Mouse (Mus musculus) stomach, embryonic 14.5 days (tissue): ENCODE data around the gene Cox5a. TPM values are rescaled to one million over a fixed set of nuclear protein-coding genes. Genes with fewer than 3 reads are reported as not detected.

Experiments used
- ATAC-seq: fragments of 200-750 bp; cut with Nextera tagmentation; 2 replicates; pipeline ENCODE4 v1.8.0; 2017; ENCODE audit warnings: low read depth, moderate TSS enrichment; ENCODE audit not compliant: insufficient number of reproducible peaks, insufficient read depth, low FRiP score
- H3K27ac ChIP-seq: fragments of 300-500 bp; sonication (generic); 2 replicates; pipeline ENCODE4 v1.5.1; 2014; ENCODE audit warnings: mild to moderate bottlenecking, low read length, moderate library complexity, mixed read lengths
- H3K27me3 ChIP-seq: fragments of 300-500 bp; sonication (generic); 2 replicates; pipeline ENCODE4 v1.6.1; 2014; ENCODE audit warnings: low read length, control low read depth, mixed read lengths; ENCODE audit not compliant: control insufficient read depth, insufficient read depth
- H3K36me3 ChIP-seq: fragments of 300-500 bp; sonication (generic); 2 replicates; pipeline ENCODE4 v1.6.1; 2014; ENCODE audit warnings: mild to moderate bottlenecking, control low read depth, low read length, moderate library complexity, mixed read lengths; ENCODE audit not compliant: control insufficient read depth, insufficient read depth
- H3K4me1 ChIP-seq: fragments of 300-500 bp; sonication (generic); 2 replicates; pipeline ENCODE4 v1.6.1; 2014; ENCODE audit warnings: low read length, control low read depth, mixed read lengths; ENCODE audit not compliant: control insufficient read depth, insufficient read depth
- H3K4me2 ChIP-seq: fragments of 300-500 bp; sonication (generic); replicated peaks from 2 replicates; pipeline ENCODE4 v1.6.1; 2014; ENCODE audit warnings: low read depth, low read length, control low read depth
- H3K4me3 ChIP-seq: fragments of 300-500 bp; sonication (generic); 2 replicates; pipeline ENCODE4 v1.5.1; 2014; ENCODE audit warnings: low read depth, low read length, control low read depth
- H3K9ac ChIP-seq: fragments of 300-500 bp; sonication (generic); replicated peaks from 2 replicates; pipeline ENCODE4 v1.6.1; 2014; ENCODE audit warnings: low read depth, mild to moderate bottlenecking, control low read depth, low read length, moderate library complexity, mixed read lengths
- H3K9me3 ChIP-seq: fragments of 300-500 bp; sonication (generic); 2 replicates; pipeline ENCODE4 v1.6.1; 2016; ENCODE audit warnings: low read depth, low read length, control low read depth; ENCODE audit not compliant: control insufficient read depth
- WGBS: fragments of 180-500 bp; shearing (Covaris S2); extraction: QIAGEN DNeasy Blood & Tissue Kit; methylation state at CpG from one replicate; pipeline ENCODE4 v1.1.7; 2014; 5-methylcytosine and 5-hydroxymethylcytosine counted together
- polyA plus RNA-seq: library from polyadenylated mRNA; unstranded; fragments of >200 nt; fragmentation: Nextera tagmentation; extraction: Ambion mirVana; gene quantifications from 2 replicates; pipeline ENCODE4 v1.2.1, GENCODE M21; 2014

The Cox5a gene
- polyA plus RNA-seq, 1 experiment from 2014 or later: 525 TPM

- H3K27ac ChIP-seq: peak overlapping the region; percentile 48; the same call in 1 of the 2 replicates
- H3K36me3 ChIP-seq: no peaks in the 10 kb centered on the region
- no peaks in the 10 kb centered on the region for H3K9me3 ChIP-seq
- H3K4me2 ChIP-seq: peak overlapping the region; percentile 83
- peaks cover 27% of the 10 kb centered on the region for H3K4me1 ChIP-seq
- 28% methylated on average over 7 of the region's 7 CpGs for WGBS
- H3K27me3 ChIP-seq: no peaks in the 10 kb centered on the region
- ATAC-seq: no peak
- H3K4me3 ChIP-seq: peak overlapping the region; percentile 50
- peak overlapping the region; percentile 15 for H3K9ac ChIP-seq
Observed at GRCm38 (mm10) chr9:57560263-57560662, 39.2 kb downstream of the Cox5a start.

- no peaks in the 10 kb centered on the region for H3K27me3 ChIP-seq
- peaks cover 32% of the 10 kb centered on the region for H3K4me1 ChIP-seq
- 1% methylated on average over 37 of the region's 37 CpGs for WGBS
- H3K9ac ChIP-seq: peak within 1 kb of the TSS; percentile 15
- H3K9me3 ChIP-seq: no peaks in the 10 kb centered on the region
- peak; percentile 98 for ATAC-seq
- peak within 1 kb of the TSS; percentile 50 for H3K4me3 ChIP-seq
- peak within 1 kb of the TSS; percentile 83 for H3K4me2 ChIP-seq
- peak within 1 kb of the TSS; percentile 82; the same call in 1 of the 2 replicates for H3K27ac ChIP-seq
- H3K36me3 ChIP-seq: no peaks in the 10 kb centered on the region
Observed at GRCm38 (mm10) chr9:57560861-57561710, 40.0 kb downstream of the Cox5a start, which contains the start of gene Scamp2. TSS of gene Scamp2 (plus strand) at chr9:57560943.

GRCm38 (mm10) chr9:57561711-57562099 lies 40.6 kb downstream of the Cox5a start:
- no peaks in the 10 kb centered on the region for H3K36me3 ChIP-seq
- WGBS: 78% methylated on average over 13 of the region's 13 CpGs
- no peaks in the 10 kb centered on the region for H3K9me3 ChIP-seq
- H3K4me1 ChIP-seq: peaks cover 34% of the 10 kb centered on the region
- ATAC-seq: no peak
- peak overlapping the region; percentile 82; the same call in 1 of the 2 replicates for H3K27ac ChIP-seq
- H3K4me3 ChIP-seq: peak overlapping the region; percentile 50
- H3K27me3 ChIP-seq: no peaks in the 10 kb centered on the region
- H3K9ac ChIP-seq: no peak overlapping the region
- H3K4me2 ChIP-seq: peak overlapping the region; percentile 83

- peak overlapping the region; percentile 83 for H3K4me2 ChIP-seq
- H3K27me3 ChIP-seq: no peaks in the 10 kb centered on the region
- H3K9me3 ChIP-seq: no peaks in the 10 kb centered on the region
- H3K4me1 ChIP-seq: peaks cover 40% of the 10 kb centered on the region
- peak overlapping the region; percentile 4; the same call in 1 of the 2 replicates for H3K4me3 ChIP-seq
- ATAC-seq: peak; percentile 70; the same call in 1 of the 2 replicates
- WGBS: 50% methylated on average over 4 of the region's 4 CpGs
- H3K36me3 ChIP-seq: no peaks in the 10 kb centered on the region; the same call in 1 of the 2 replicates
- H3K27ac ChIP-seq: peak overlapping the region; percentile 82
- no peak overlapping the region for H3K9ac ChIP-seq
Observed at GRCm38 (mm10) chr9:57562896-57563372, 41.9 kb downstream of the Cox5a start.

DNA sequence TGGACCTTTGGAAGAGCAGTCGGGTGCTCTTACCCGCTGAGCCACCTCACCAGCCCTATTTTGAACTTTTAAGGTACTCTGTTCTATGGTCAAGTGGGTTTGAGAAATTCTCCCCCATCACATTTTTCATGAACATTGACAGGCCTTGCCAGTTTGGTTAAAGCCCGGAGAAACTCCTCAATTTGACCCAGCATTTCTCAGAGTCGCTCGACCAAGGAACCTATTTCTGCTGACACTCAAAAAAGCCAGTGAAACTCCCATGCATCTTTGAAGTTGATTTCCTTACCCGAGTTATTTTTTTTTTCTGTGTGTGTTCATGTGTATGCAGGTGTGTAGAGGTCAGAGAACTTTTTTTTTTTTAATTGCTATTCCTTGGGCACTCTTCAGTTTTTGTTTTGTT lies 43.5 kb downstream of the Cox5a start:
- no peak overlapping the region for H3K9ac ChIP-seq
- no peaks in the 10 kb centered on the region for H3K27me3 ChIP-seq
- H3K27ac ChIP-seq: no peak overlapping the region
- H3K4me1 ChIP-seq: peaks cover 40% of the 10 kb centered on the region
- 84% methylated on average over 6 of the region's 6 CpGs for WGBS
- H3K4me3 ChIP-seq: no peak overlapping the region
- peaks cover 11% of the 10 kb centered on the region; the same call in 1 of the 2 replicates for H3K36me3 ChIP-seq
- H3K9me3 ChIP-seq: no peaks in the 10 kb centered on the region
- ATAC-seq: no peak
- H3K4me2 ChIP-seq: no peak overlapping the region

GRCm38 (mm10) chr9:57565741-57566221 lies 44.7 kb downstream of the Cox5a start:
- WGBS: 37% methylated on average over 10 of the region's 10 CpGs
- ATAC-seq: no peak
- peaks cover 35% of the 10 kb centered on the region for H3K4me1 ChIP-seq
- no peak overlapping the region for H3K4me2 ChIP-seq
- no peak overlapping the region for H3K4me3 ChIP-seq
- H3K9me3 ChIP-seq: no peaks in the 10 kb centered on the region
- peaks cover 12% of the 10 kb centered on the region; the same call in 1 of the 2 replicates for H3K36me3 ChIP-seq
- H3K27ac ChIP-seq: peak overlapping the region; percentile 46; the same call in 1 of the 2 replicates
- no peaks in the 10 kb centered on the region for H3K27me3 ChIP-seq
- H3K9ac ChIP-seq: no peak overlapping the region

DNA sequence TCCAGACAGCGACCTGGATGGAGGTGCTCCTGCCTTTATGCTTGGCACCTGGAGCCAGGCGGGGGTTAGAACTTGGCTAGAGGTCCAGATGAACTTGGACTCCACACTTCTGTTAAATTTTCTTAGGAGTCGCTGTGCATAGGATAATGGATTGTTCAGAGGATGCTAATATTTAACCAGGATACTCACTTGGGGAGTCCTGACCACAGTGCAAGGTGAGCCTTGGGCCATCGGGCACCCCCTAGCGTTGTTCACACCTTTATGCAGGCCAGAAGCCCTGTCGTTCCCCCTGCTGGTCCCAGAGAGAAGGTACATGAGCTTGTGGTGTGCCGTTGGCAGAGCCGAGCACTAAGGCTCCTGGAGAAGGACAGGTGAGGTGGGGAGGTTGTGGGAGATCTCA lies 45.8 kb downstream of the Cox5a start:
- H3K27me3 ChIP-seq: no peaks in the 10 kb centered on the region
- H3K27ac ChIP-seq: no peak overlapping the region
- H3K4me3 ChIP-seq: no peak overlapping the region
- no peak for ATAC-seq
- no peaks in the 10 kb centered on the region for H3K9me3 ChIP-seq
- H3K4me2 ChIP-seq: no peak overlapping the region
- H3K36me3 ChIP-seq: peaks cover 14% of the 10 kb centered on the region; the same call in 1 of the 2 replicates
- peaks cover 29% of the 10 kb centered on the region for H3K4me1 ChIP-seq
- no peak overlapping the region for H3K9ac ChIP-seq
- 49% methylated on average over 8 of the region's 8 CpGs for WGBS

DNA sequence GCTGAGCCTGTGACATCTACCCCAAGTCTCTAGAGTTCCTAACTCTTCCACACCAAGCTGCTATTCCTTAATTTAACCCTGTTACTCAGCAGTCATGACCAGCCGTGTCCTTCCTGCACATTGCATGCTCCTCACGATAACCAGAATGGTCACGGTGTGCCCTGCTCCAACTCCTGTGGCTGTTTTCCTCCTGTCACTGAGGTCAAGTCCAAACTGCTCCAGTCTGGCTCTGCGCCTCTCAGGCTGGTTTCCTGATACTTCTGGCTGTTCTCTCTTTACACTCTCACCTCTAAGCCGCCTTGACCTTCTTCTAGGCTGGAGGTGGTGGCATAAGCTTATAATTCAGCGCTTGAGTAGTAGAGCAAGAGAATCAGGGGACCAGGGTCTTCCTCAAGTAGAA lies 47.4 kb downstream of the Cox5a start:
- H3K9me3 ChIP-seq: no peaks in the 10 kb centered on the region
- H3K4me1 ChIP-seq: peaks cover 16% of the 10 kb centered on the region
- H3K27ac ChIP-seq: no peak overlapping the region
- no peak for ATAC-seq
- H3K36me3 ChIP-seq: peaks cover 14% of the 10 kb centered on the region; the same call in 1 of the 2 replicates
- H3K27me3 ChIP-seq: no peaks in the 10 kb centered on the region
- H3K4me3 ChIP-seq: no peak overlapping the region
- H3K9ac ChIP-seq: no peak overlapping the region
- no peak overlapping the region for H3K4me2 ChIP-seq
- 92% methylated on average over 6 of the region's 6 CpGs for WGBS
